21 mouse cellular contexts compared by ENCODE assay signal in genomic region chr6:121501044-121501638, GRCm38 (mm10). TPM values are rescaled to one million over a fixed set of nuclear protein-coding genes. Genes with fewer than 3 reads are reported as not detected.
A peak's percentile ranks its signal among the peaks of the same experiment; 100 is the strongest.
DNase-seq lines count a peak whose midpoint lies in the region; ATAC-seq lines count a peak whose summit lies in the region.
"Had no signal": no experiment of that assay in that cellular context is flagged by ENCODE, and none has a peak within 500 bp of the region (broad histone marks: within the 10 kb centered on the region; RNA-seq: fewer than 3 reads in every experiment).

No protein-coding gene starts in this region.

- peak; percentile 20; the same call in 1 of the 2 replicates for ATAC-seq in kidney, embryonic 14.5 days (ENCODE audit: low FRiP score, low TSS enrichment)
- ATAC-seq in kidney, embryonic 15.5 days (replicated peaks; ENCODE audit: low FRiP score) = no peak
- peak; percentile 60; the same call in 1 of the 2 replicates for ATAC-seq in forebrain, embryonic 13.5 days
- peak; percentile 89 for ATAC-seq in hindbrain, embryonic 15.5 days (ENCODE audit: low FRiP score, low read depth)
- ATAC-seq in neural tube, embryonic 13.5 days (ENCODE audit: low read depth) = peak; percentile 80
- ATAC-seq in intestine, embryonic 15.5 days = no peak
- ATAC-seq: activated CD4-positive, CD25-positive, alpha-beta regulatory T cell, adult 4 months had no signal

- no peak overlapping the region for H3K27ac ChIP-seq in kidney, embryonic 14.5 days (ENCODE audit: low read depth, low read length)
- H3K27ac ChIP-seq in kidney, embryonic 15.5 days = no peak overlapping the region
- H3K27ac ChIP-seq in forebrain, embryonic 13.5 days = no peak overlapping the region
- H3K27ac ChIP-seq in hindbrain, embryonic 15.5 days (replicated peaks) = peak overlapping the region; percentile 20
- peak overlapping the region; percentile 49 for H3K27ac ChIP-seq in neural tube, embryonic 13.5 days (replicated peaks)
- no peak overlapping the region for H3K27ac ChIP-seq in intestine, embryonic 15.5 days
- H3K27ac ChIP-seq: gastrocnemius, adult 2 months; layer of hippocampus, adult 2 months; limb, embryonic 15.5 days; macrophage had no signal

- H3K9ac ChIP-seq in kidney, embryonic 14.5 days (ENCODE audit: low read depth, low read length) = no peak overlapping the region
- H3K9ac ChIP-seq in kidney, embryonic 15.5 days = no peak overlapping the region
- H3K9ac ChIP-seq in forebrain, embryonic 13.5 days = no peak overlapping the region
- H3K9ac ChIP-seq in hindbrain, embryonic 15.5 days = no peak overlapping the region
- H3K9ac ChIP-seq in neural tube, embryonic 13.5 days = no peak overlapping the region
- H3K9ac ChIP-seq in intestine, embryonic 15.5 days = no peak overlapping the region
- H3K9ac ChIP-seq: heart, embryonic 12.5 days; limb, embryonic 15.5 days had no signal

- no peak overlapping the region for H3K4me2 ChIP-seq in kidney, embryonic 14.5 days (replicated peaks; ENCODE audit: low read depth, low read length)
- no peak overlapping the region for H3K4me2 ChIP-seq in kidney, embryonic 15.5 days
- no peak overlapping the region for H3K4me2 ChIP-seq in forebrain, embryonic 13.5 days
- H3K4me2 ChIP-seq in hindbrain, embryonic 15.5 days = no peak overlapping the region
- 0 out of 2 replicates have a peak overlapping the region, but pooled peaks have one; percentile 12 for H3K4me2 ChIP-seq in neural tube, embryonic 13.5 days
- H3K4me2 ChIP-seq in intestine, embryonic 15.5 days (replicated peaks) = no peak overlapping the region
- H3K4me2 ChIP-seq: heart, embryonic 12.5 days; limb, embryonic 15.5 days had no signal

- no peak for DNase-seq in ovary, adult 18-20 months (ENCODE audit: low spot score)
- no peak for DNase-seq in ovary, postnatal 36 days (ENCODE audit: low spot score)
- DNase-seq: cerebellum, adult 8-10 months; embryo, embryonic 11 days; gastrocnemius, adult 2 months; kidney, adult 8-10 months; lung, adult 18-20 months; right cerebral cortex, postnatal 14 days; thymus, adult 18-20 months had no signal

- no peaks in the 10 kb centered on the region for H3K4me1 ChIP-seq in kidney, embryonic 14.5 days (ENCODE audit: control insufficient read depth, insufficient read depth, low read length)
- no peaks in the 10 kb centered on the region for H3K4me1 ChIP-seq in kidney, embryonic 15.5 days
- peaks cover 5% of the 10 kb centered on the region for H3K4me1 ChIP-seq in forebrain, embryonic 13.5 days
- H3K4me1 ChIP-seq in hindbrain, embryonic 15.5 days (replicated peaks) = 0 out of 2 replicates have a peak, but pooled peaks cover 12% of the 10 kb centered on the region
- peaks cover 13% of the 10 kb centered on the region for H3K4me1 ChIP-seq in neural tube, embryonic 13.5 days (replicated peaks)
- no peaks in the 10 kb centered on the region for H3K4me1 ChIP-seq in intestine, embryonic 15.5 days (replicated peaks)
- H3K4me1 ChIP-seq: heart, embryonic 12.5 days; limb, embryonic 15.5 days had no signal

- H3K36me3 ChIP-seq in kidney, embryonic 14.5 days (ENCODE audit: control insufficient read depth, insufficient read depth, low read length) = no peaks in the 10 kb centered on the region
- H3K36me3 ChIP-seq in kidney, embryonic 15.5 days = no peaks in the 10 kb centered on the region
- H3K36me3 ChIP-seq in forebrain, embryonic 13.5 days (ENCODE audit: poor library complexity, severe bottlenecking) = no peaks in the 10 kb centered on the region
- H3K36me3 ChIP-seq in hindbrain, embryonic 15.5 days = no peaks in the 10 kb centered on the region
- no peaks in the 10 kb centered on the region for H3K36me3 ChIP-seq in neural tube, embryonic 13.5 days
- H3K36me3 ChIP-seq in intestine, embryonic 15.5 days = no peaks in the 10 kb centered on the region
- H3K36me3 ChIP-seq: heart, embryonic 12.5 days; limb, embryonic 15.5 days had no signal

- H3K9me3 ChIP-seq in kidney, embryonic 14.5 days (ENCODE audit: control insufficient read depth, low read length) = no peaks in the 10 kb centered on the region
- no peaks in the 10 kb centered on the region for H3K9me3 ChIP-seq in kidney, embryonic 15.5 days (replicated peaks)
- H3K9me3 ChIP-seq in forebrain, embryonic 13.5 days (replicated peaks) = no peaks in the 10 kb centered on the region
- H3K9me3 ChIP-seq in hindbrain, embryonic 15.5 days = no peaks in the 10 kb centered on the region
- H3K9me3 ChIP-seq in neural tube, embryonic 13.5 days = no peaks in the 10 kb centered on the region
- H3K9me3 ChIP-seq in intestine, embryonic 15.5 days = no peaks in the 10 kb centered on the region
- H3K9me3 ChIP-seq: heart, embryonic 12.5 days; limb, embryonic 15.5 days had no signal

- no peak overlapping the region for H3K4me3 ChIP-seq in kidney, embryonic 14.5 days (ENCODE audit: low read length)
- H3K4me3 ChIP-seq in kidney, embryonic 15.5 days (replicated peaks) = no peak overlapping the region
- no peak overlapping the region for H3K4me3 ChIP-seq in forebrain, embryonic 13.5 days
- no peak overlapping the region for H3K4me3 ChIP-seq in hindbrain, embryonic 15.5 days
- no peak overlapping the region for H3K4me3 ChIP-seq in neural tube, embryonic 13.5 days
- no peak overlapping the region for H3K4me3 ChIP-seq in intestine, embryonic 15.5 days (replicated peaks)
- H3K4me3 ChIP-seq: erythroblast, embryonic 14.5 days; gastrocnemius, adult 2 months; heart, embryonic 12.5 days; layer of hippocampus, adult 2 months; limb, embryonic 15.5 days had no signal

- H3K27me3 ChIP-seq in kidney, embryonic 14.5 days (ENCODE audit: control insufficient read depth, insufficient read depth, low read length) = no peaks in the 10 kb centered on the region
- H3K27me3 ChIP-seq in kidney, embryonic 15.5 days = no peaks in the 10 kb centered on the region
- H3K27me3 ChIP-seq in forebrain, embryonic 13.5 days = no peaks in the 10 kb centered on the region
- no peaks in the 10 kb centered on the region for H3K27me3 ChIP-seq in hindbrain, embryonic 15.5 days
- H3K27me3 ChIP-seq in neural tube, embryonic 13.5 days = no peaks in the 10 kb centered on the region
- no peaks in the 10 kb centered on the region for H3K27me3 ChIP-seq in intestine, embryonic 15.5 days (replicated peaks)
- H3K27me3 ChIP-seq: heart, embryonic 12.5 days; limb, embryonic 15.5 days had no signal

- 73% methylated on average over 3 of the region's 3 CpGs for WGBS in kidney, embryonic 14.5 days
- WGBS in kidney, embryonic 15.5 days = 77% methylated on average over 3 of the region's 3 CpGs
- WGBS in forebrain, embryonic 13.5 days = 60% methylated on average over 3 of the region's 3 CpGs
- WGBS in hindbrain, embryonic 15.5 days = 58% methylated on average over 3 of the region's 3 CpGs
- WGBS in neural tube, embryonic 13.5 days = 70% methylated on average over 3 of the region's 3 CpGs
- WGBS in intestine, embryonic 15.5 days = 65% methylated on average over 3 of the region's 3 CpGs

RNA-seq across cellular contexts. Expression of gene Iqsec3, which starts 27.7 kb away (rescaled TPM):
- polyA plus RNA-seq in kidney, embryonic 14.5 days (2014; fragmentation: Nextera tagmentation; extraction: Ambion mirVana) = 0.08 TPM in 1 of 2 replicates, not detected in the other
- 0.14 and 0.21 TPM in 2 replicates for polyA plus RNA-seq in kidney, embryonic 15.5 days (2015; fragmentation: Nextera tagmentation; extraction: Ambion mirVana)
- 2.7 and 3.5 TPM in 2 replicates for polyA plus RNA-seq in forebrain, embryonic 13.5 days (2015; fragmentation: Nextera tagmentation; extraction: Ambion mirVana)
- polyA plus RNA-seq in hindbrain, embryonic 15.5 days (2015; fragmentation: Nextera tagmentation; extraction: Ambion mirVana) = 13.5 and 15.4 TPM in 2 replicates
- polyA plus RNA-seq in neural tube, embryonic 13.5 days (2015; fragmentation: Nextera tagmentation; extraction: Ambion mirVana) = 13.6 and 14.0 TPM in 2 replicates
- polyA plus RNA-seq in intestine, embryonic 15.5 days (2015; fragmentation: Nextera tagmentation; extraction: Ambion mirVana) = 0.24 and 0.26 TPM in 2 replicates
- polyA plus RNA-seq: activated CD4-positive, CD25-positive, alpha-beta regulatory T cell, adult 4 months; erythroblast, embryonic 14.5 days; heart, embryonic 12.5 days; macrophage had no signal

Comparison
In these comparisons a context has a peak if more than half of its experiments do, and no peak if none do; other contexts are left out.
1. ATAC-seq: peak in kidney, embryonic 14.5 days (single experiment), forebrain, embryonic 13.5 days (single experiment), hindbrain, embryonic 15.5 days (single experiment) and neural tube, embryonic 13.5 days (single experiment); none in kidney, embryonic 15.5 days (single experiment) and intestine, embryonic 15.5 days (single experiment).
2. H3K27ac ChIP-seq: peak in hindbrain, embryonic 15.5 days (single experiment) and neural tube, embryonic 13.5 days (single experiment); none in kidney, embryonic 14.5 days (single experiment), kidney, embryonic 15.5 days (single experiment), forebrain, embryonic 13.5 days (single experiment) and intestine, embryonic 15.5 days (single experiment).